Mouse (Mus musculus) forebrain, embryonic 13.5 days (tissue): ENCODE results near the gene Sh3bgrl2. TPM values are rescaled to one million over a fixed set of nuclear protein-coding genes. Genes with fewer than 3 reads are reported as not detected.
A peak's percentile ranks its signal among the peaks of the same experiment; 100 is the strongest.

ENCODE experiments used
- ATAC-seq: fragments of 200-750 bp; cut with Nextera tagmentation; 2 replicates; pipeline ENCODE4 v1.8.0; 2017
- H3K27ac ChIP-seq: fragments of 300-500 bp; sonication (generic); 2 replicates; pipeline ENCODE4 v1.5.1; 2015; ENCODE audit warnings: inconsistent platforms, mild to moderate bottlenecking, moderate library complexity
- H3K27me3 ChIP-seq: fragments of 300-500 bp; sonication (generic); 2 replicates; pipeline ENCODE4 v1.6.1; 2015; ENCODE audit warnings: mild to moderate bottlenecking, inconsistent platforms
- H3K36me3 ChIP-seq: fragments of 300-500 bp; sonication (generic); 2 replicates; pipeline ENCODE4 v1.6.1; 2015; ENCODE audit warnings: mild to moderate bottlenecking, inconsistent platforms; ENCODE audit not compliant: poor library complexity, severe bottlenecking
- H3K4me1 ChIP-seq: fragments of 300-500 bp; sonication (generic); 2 replicates; pipeline ENCODE4 v1.6.1; 2015; ENCODE audit warnings: inconsistent platforms
- H3K4me2 ChIP-seq: fragments of 300-500 bp; sonication (generic); 2 replicates; pipeline ENCODE4 v1.6.1; 2015; ENCODE audit warnings: inconsistent platforms, mild to moderate bottlenecking, moderate library complexity
- H3K4me3 ChIP-seq: fragments of 300-500 bp; sonication (generic); 2 replicates; pipeline ENCODE4 v1.5.1; 2015; ENCODE audit warnings: mild to moderate bottlenecking, inconsistent platforms
- H3K9ac ChIP-seq: fragments of 300-500 bp; sonication (generic); 2 replicates; pipeline ENCODE4 v1.6.1; 2015; ENCODE audit warnings: mild to moderate bottlenecking, inconsistent platforms
- H3K9me3 ChIP-seq: fragments of 300-500 bp; sonication (generic); replicated peaks from 2 replicates; pipeline ENCODE4 v1.6.1; 2016; ENCODE audit warnings: inconsistent platforms
- WGBS: fragments of 180-500 bp; shearing (Covaris S2); methylation state at CpG from one replicate; pipeline ENCODE4 v1.1.7; 2015; 5-methylcytosine and 5-hydroxymethylcytosine counted together
- polyA plus RNA-seq: library from polyadenylated mRNA; unstranded; fragments of >200 nt; fragmentation: Nextera tagmentation; extraction: Ambion mirVana; gene quantifications from 2 replicates; pipeline ENCODE4 v1.2.1, GENCODE M21; 2015

The Sh3bgrl2 gene
- polyA plus RNA-seq, 1 experiment from 2014 or later: 16.9 TPM

DNA sequence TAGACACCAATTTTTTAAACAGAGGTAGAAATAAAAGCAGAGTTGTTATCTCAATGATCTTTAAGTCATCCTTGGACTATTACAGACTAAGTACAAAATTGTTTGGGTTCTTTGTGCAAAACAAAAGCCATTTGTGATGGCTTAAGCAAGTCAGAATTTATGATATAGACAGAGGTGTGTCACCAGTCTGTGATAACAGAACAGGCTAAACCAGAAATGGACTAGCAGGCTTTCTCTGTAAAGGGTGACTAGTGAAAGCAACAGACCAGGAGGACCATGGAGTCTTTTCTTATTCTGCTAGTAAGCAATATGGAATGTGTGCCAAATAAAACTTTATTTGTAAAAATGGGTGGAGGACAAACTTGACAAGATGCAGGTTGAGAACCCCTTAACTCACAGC is 2.9 kb upstream of the Sh3bgrl2 start:
- Histone ChIP-seq H3K36me3 (no peaks in the 10 kb centered on the region), H3K4me1 (no peaks in the 10 kb centered on the region), H3K4me3 (no peak overlapping the region), H3K27me3 (no peaks in the 10 kb centered on the region), H3K27ac (no peak overlapping the region), H3K9me3 (no peaks in the 10 kb centered on the region), H3K9ac (no peak overlapping the region), H3K4me2 (no peak overlapping the region)
- no peak for ATAC-seq

DNA sequence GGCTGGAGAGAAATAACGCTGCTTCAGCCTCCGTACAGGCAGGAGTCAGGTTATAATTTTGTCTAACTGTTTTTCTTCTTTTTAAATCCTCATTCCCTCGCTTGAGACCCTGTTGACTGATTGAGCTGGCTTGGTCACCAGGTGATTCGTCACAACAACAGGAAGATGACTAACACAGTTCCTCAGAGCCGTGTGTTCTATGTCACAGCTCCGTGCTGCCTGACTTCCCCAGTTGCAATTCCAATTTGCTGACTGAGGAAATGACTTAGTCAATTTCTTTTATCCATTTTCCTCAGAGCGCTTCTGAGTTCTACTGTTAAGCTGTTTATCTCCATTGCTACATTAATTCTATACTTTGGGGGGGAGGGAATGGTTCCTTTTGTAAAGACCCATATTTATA is 1.8 kb upstream of the Sh3bgrl2 start:
- Histone ChIP-seq H3K36me3 (no peaks in the 10 kb centered on the region), H3K4me2 (no peak overlapping the region), H3K9me3 (no peaks in the 10 kb centered on the region), H3K4me3 (no peak overlapping the region), H3K9ac (no peak overlapping the region), H3K27ac (no peak overlapping the region), H3K27me3 (no peaks in the 10 kb centered on the region), H3K4me1 (no peaks in the 10 kb centered on the region)
- WGBS: 91% methylated on average over 7 of the region's 7 CpGs
- no peak for ATAC-seq

DNA sequence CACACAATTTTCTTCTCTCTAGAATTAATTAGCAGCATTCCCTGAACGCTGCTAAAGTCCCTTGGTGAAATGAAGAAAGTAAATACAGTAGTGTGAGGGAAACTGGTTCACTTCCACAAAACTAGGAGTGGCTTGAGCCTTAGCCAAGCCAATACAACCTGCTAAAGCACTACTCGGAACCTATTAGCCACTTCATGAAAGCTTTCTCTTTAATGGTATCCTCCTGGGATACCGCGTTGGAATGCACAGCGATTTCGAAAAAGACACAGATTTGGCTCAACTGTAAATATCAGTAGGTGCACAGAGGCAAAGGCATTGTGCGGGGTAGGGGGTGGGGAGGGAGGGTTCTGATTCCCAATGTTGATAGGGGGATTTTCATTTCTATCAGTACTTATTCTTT is 898 bp upstream of the Sh3bgrl2 start:
- ATAC-seq: no peak
- H3K27me3 ChIP-seq: no peaks in the 10 kb centered on the region
- H3K36me3 ChIP-seq: no peaks in the 10 kb centered on the region
- no peak overlapping the region for H3K4me2 ChIP-seq
- H3K4me1 ChIP-seq: no peaks in the 10 kb centered on the region
- 60% methylated on average over 7 of the region's 7 CpGs for WGBS
- no peak overlapping the region for H3K9ac ChIP-seq
- no peak overlapping the region for H3K27ac ChIP-seq
- no peaks in the 10 kb centered on the region for H3K9me3 ChIP-seq
- no peak overlapping the region for H3K4me3 ChIP-seq

DNA sequence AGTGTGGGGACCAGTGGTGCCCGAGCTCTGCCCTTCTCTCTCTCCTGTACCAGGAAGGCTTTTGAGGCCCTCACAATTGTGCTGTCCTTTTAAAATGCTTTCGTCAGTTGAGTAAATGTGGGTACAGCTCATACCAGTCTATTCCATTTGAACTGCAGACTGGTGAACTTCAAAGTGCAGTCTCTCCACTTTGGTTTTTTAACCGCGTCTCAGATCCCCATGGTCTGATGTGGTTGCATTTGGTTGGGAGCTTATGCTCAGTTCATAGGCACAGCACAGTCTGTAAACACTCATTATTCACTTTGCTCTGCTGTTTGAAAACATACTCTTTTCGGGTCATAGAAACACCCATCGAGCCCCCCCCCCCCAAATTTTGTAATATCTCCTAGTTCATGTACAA is 1.7 kb downstream of the Sh3bgrl2 start:
- H3K4me2 ChIP-seq: no peak overlapping the region
- 90% methylated on average over 6 of the region's 6 CpGs for WGBS

DNA sequence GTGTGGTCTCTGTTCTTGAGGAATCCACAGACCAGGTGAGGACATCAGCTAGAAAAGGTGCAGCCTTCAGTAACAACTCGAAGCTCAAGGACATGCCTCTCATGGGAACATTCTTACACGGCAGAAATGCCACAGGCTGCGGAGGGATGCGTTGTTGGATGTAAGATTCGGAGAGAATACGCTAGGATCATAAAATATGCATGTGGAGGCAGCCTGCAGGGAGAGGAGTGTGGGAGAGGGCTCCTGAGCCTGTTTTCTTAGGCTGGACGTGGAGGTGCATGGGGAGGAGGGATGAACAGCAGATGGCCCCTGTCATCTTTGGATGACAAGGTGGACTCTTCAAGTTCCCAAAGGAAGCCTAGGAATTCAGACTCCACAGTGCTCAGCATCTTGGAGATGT is 3.0 kb downstream of the Sh3bgrl2 start:
- Histone ChIP-seq H3K4me2 (no peak overlapping the region), H3K27ac (no peak overlapping the region), H3K9ac (no peak overlapping the region), H3K4me1 (peaks cover 5% of the 10 kb centered on the region), H3K9me3 (no peaks in the 10 kb centered on the region), H3K36me3 (no peaks in the 10 kb centered on the region), H3K4me3 (no peak overlapping the region), H3K27me3 (no peaks in the 10 kb centered on the region)
- no peak for ATAC-seq
- 83% methylated on average over 7 of the region's 7 CpGs for WGBS

More for the DNA sequence above, 1.7 kb downstream of the Sh3bgrl2 start:
- H3K4me1 ChIP-seq: no peaks in the 10 kb centered on the region
- no peak overlapping the region for H3K27ac ChIP-seq
- H3K9ac ChIP-seq: no peak overlapping the region
- no peak for ATAC-seq
- H3K9me3 ChIP-seq: no peaks in the 10 kb centered on the region
- H3K27me3 ChIP-seq: no peaks in the 10 kb centered on the region
- no peaks in the 10 kb centered on the region for H3K36me3 ChIP-seq
- no peak overlapping the region for H3K4me3 ChIP-seq

DNA sequence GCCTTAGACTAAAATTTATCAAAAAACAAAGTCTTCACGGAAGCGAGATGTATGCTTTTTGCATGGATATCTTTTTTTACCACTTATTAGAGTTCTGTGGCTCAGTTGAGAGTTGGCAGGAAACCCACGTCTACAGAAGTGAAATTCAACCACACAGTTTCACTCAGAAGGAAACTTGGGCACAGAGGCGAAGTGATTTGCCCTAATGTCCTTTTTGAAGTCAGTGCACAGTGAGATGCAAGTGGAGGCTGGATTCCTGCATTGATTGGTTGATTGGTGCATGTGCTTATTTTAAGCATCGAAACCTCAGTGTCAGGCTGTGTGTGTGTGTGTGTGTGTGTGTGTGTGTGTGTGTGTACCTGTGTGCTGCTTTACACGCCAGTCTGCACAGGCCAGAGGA is 3.5 kb downstream of the Sh3bgrl2 start:
- peaks cover 10% of the 10 kb centered on the region for H3K4me1 ChIP-seq
- H3K9me3 ChIP-seq: no peaks in the 10 kb centered on the region
- H3K4me3 ChIP-seq: no peak overlapping the region
- ATAC-seq: no peak
- H3K27ac ChIP-seq: no peak overlapping the region
- no peaks in the 10 kb centered on the region for H3K27me3 ChIP-seq
- H3K4me2 ChIP-seq: no peak overlapping the region
- no peaks in the 10 kb centered on the region for H3K36me3 ChIP-seq
- H3K9ac ChIP-seq: no peak overlapping the region
- WGBS: 86% methylated on average over 6 of the region's 6 CpGs

DNA sequence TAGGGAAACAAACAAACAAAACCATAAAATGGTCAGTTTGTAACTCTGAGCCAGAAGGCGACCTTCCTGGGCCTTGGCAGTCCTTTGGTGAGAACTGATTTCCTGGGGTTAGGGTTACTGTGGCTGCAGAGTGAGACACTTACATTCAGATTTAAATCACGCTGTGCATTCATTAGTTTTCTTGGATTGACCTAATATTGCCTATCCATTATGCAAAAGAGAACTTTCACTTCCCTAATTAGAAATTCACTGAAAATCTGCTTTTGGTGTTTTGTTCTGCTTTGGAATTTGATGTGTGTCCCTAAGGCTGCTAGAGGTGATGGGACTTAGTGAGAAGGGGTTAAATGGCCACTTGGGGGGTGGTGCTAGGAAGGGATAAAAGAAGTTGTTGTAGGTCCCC is 7.5 kb downstream of the Sh3bgrl2 start:
- no peak for ATAC-seq
- 61% methylated on average over 2 of the region's 2 CpGs for WGBS
- no peak overlapping the region for H3K27ac ChIP-seq
- H3K4me1 ChIP-seq: peaks cover 23% of the 10 kb centered on the region
- no peaks in the 10 kb centered on the region for H3K36me3 ChIP-seq
- no peaks in the 10 kb centered on the region for H3K27me3 ChIP-seq
- H3K9ac ChIP-seq: no peak overlapping the region
- no peak overlapping the region for H3K4me2 ChIP-seq
- H3K9me3 ChIP-seq: no peaks in the 10 kb centered on the region
- no peak overlapping the region for H3K4me3 ChIP-seq

DNA sequence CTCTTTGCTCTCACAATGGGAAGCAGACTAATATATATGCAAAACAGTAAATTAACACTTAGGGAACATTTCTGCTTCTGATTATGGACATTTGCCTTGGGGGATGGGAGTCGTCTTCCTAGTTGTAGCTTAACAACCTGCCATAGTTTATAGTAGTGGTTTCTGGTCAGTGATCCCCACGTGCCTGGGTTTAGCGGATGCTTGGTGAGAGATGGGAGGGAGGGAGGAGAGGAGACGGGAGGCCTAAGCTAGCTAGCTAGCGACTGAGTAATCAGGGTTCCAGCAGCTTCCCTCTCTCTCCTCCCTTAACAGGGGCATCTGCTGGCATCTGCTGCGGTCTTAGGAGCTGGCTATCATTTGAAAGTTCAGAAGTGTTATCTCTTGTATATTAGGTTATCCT is 8.1 kb downstream of the Sh3bgrl2 start:
- peak overlapping the region; percentile 67 for H3K27ac ChIP-seq
- WGBS: 37% methylated on average over 6 of the region's 6 CpGs
- peaks cover 23% of the 10 kb centered on the region for H3K4me1 ChIP-seq
- no peaks in the 10 kb centered on the region for H3K27me3 ChIP-seq
- no peak overlapping the region for H3K4me2 ChIP-seq
- no peak overlapping the region for H3K9ac ChIP-seq
- no peak overlapping the region for H3K4me3 ChIP-seq
- H3K36me3 ChIP-seq: no peaks in the 10 kb centered on the region
- ATAC-seq: peak; percentile 25; the same call in 1 of the 2 replicates
- no peaks in the 10 kb centered on the region for H3K9me3 ChIP-seq

DNA sequence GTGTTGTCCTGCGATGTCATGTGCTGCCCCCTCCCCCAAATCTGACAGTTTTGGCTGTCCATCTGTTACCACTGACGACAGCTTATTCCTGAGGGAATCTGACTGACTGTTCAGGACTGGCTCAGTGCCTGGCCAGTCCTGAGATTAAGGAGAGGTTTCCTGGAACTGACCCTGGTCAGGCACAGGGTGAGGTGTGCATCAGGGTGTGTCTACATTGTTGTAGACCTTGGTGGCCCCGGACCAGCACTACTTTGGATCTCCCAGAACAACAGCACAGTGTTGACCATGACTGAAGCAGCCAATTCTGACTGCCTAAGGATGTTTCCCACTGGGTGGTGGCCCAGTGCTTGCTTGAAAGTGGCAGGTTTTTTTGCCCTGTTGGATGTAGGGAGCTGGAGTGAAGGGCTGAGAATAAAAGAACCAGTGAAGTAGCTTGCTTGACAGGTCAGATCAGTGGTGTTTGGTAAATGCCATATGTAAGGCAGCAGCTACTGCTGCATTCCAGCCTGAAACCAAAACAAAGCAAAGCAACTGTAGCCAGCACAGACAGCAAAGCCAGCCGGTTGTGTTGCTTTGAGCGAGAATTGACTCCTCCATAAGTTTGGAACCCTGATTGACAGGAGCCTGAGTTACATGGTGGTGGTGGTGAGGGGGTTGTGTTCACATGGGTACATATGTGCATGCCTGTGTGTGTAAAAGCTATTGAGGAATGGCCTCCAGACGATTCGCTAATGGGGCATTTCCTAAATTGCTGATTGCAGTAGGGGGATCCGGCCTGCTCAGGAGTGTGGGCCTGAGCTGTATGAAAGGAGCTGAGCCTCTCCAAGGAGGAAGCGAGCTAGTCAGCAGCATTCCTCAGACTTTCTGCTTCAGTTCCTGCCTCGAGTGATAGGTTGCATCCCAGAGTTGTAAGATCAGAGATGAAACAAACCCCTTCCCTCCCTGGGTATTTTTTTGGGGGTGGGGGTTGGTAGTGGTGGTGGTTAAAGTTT is 8.9 kb downstream of the Sh3bgrl2 start:
- Histone ChIP-seq H3K4me3 (no peak overlapping the region), H3K27ac (peak overlapping the region; percentile 67), H3K36me3 (no peaks in the 10 kb centered on the region), H3K27me3 (no peaks in the 10 kb centered on the region), H3K9me3 (no peaks in the 10 kb centered on the region), H3K9ac (no peak overlapping the region), H3K4me1 (peaks cover 23% of the 10 kb centered on the region), H3K4me2 (no peak overlapping the region)
- 66% methylated on average over 10 of the region's 10 CpGs for whole genome bisulfite sequencing
- peak; percentile 79 for ATAC-seq

DNA sequence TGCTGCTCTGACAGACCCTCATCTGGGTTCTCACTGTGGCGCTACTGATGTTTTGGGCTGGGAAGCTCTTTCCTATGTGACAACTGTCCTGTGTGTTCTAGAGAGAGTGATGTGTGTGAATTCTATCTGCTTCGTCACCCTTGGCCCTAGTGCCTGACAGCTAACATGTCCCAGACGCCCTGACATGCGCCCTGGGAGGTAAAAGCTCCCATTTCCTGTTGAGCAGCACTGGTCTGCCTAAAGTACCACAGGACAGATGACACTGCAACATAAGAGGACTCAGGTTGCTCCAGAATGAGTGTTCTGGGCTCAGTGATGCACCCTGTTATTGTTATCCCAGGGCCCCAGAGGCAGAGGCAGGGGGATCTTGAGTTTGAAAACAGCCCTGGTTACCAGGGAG is 12.5 kb downstream of the Sh3bgrl2 start:
- Histone ChIP-seq H3K27me3 (no peaks in the 10 kb centered on the region), H3K36me3 (no peaks in the 10 kb centered on the region), H3K27ac (no peak overlapping the region), H3K9me3 (no peaks in the 10 kb centered on the region), H3K4me3 (no peak overlapping the region), H3K4me1 (peaks cover 34% of the 10 kb centered on the region), H3K4me2 (no peak overlapping the region), H3K9ac (no peak overlapping the region)
- no peak for ATAC-seq
- WGBS: 90% methylated on average over 4 of the region's 4 CpGs

DNA sequence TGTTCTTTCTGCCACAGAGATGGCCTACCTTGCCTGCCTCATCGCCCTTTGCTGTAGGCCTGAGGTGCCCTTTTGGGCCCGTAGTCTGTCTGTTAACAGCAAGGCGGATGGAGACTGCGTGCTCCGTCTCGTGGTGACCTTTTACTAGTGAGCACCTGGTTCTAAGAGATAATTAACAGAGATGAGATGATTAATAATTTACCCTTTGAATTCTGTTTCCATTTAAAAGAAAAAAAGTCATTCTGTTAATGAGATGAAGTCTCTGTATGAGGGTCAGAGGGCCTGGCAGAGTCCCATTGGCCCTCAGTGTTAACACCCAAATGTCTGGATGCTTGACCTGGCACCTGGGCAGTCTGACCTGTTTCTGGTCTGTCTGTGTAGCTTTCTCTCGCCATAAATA is 14.8 kb downstream of the Sh3bgrl2 start:
- Histone ChIP-seq H3K4me2 (no peak overlapping the region), H3K4me1 (peaks cover 15% of the 10 kb centered on the region), H3K9me3 (no peaks in the 10 kb centered on the region), H3K27ac (no peak overlapping the region), H3K4me3 (no peak overlapping the region), H3K27me3 (no peaks in the 10 kb centered on the region), H3K36me3 (no peaks in the 10 kb centered on the region), H3K9ac (no peak overlapping the region)
- WGBS: 94% methylated on average over 7 of the region's 7 CpGs
- ATAC-seq: no peak

DNA sequence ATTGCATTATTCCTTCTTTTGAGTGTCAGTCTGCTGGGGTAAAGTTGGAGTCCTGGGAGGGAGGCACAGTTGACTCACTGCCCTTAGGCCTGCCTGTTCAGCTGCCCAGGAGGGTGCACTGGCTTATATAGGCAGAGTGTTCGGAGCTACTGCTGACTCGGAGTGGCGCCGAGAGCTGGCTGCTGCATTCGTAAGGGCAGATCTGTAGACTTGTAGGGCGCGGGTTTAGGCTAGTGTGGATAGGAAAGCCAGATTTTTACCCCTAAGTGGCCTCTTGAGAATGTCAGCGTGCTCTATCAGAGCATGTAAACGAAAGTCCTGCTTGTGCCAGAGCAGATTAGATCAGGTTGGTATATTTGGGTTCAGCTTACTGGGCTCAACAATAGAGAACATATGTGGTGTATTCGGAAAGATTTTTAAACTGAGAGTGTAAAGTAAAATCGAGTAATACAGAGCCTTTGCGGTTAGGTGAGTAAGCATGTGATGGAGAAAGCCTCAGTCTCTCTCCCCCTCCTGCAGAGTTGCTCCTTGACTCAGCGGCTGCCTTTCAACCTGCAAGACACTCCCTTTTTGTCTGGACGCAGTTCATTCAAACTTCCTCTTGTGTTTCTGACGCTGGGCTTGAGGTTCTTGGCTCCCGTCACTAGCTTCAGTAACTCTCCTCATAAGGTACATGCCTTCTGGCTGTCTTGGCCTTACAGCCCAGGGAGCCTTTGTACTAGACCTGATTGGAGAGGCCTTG is 15.9 kb downstream of the Sh3bgrl2 start:
- no peak for ATAC-seq
- H3K9me3 ChIP-seq: no peaks in the 10 kb centered on the region
- no peak overlapping the region for H3K4me3 ChIP-seq
- H3K4me1 ChIP-seq: peaks cover 15% of the 10 kb centered on the region
- H3K9ac ChIP-seq: 0 out of 2 replicates have a peak overlapping the region, but pooled peaks have one; percentile 16
- no peaks in the 10 kb centered on the region for H3K27me3 ChIP-seq
- H3K36me3 ChIP-seq: no peaks in the 10 kb centered on the region
- 39% methylated on average over 16 of the region's 16 CpGs for WGBS
- no peak overlapping the region for H3K27ac ChIP-seq
- H3K4me2 ChIP-seq: no peak overlapping the region
